14 mouse cellular contexts compared by ENCODE assay signal in genomic region chr5:127496895-127497294, GRCm38 (mm10).
DNase-seq lines count a peak whose midpoint lies in the region; ATAC-seq and TF ChIP-seq lines count a peak whose summit lies in the region.
"Had no signal": no experiment of that assay in that cellular context is flagged by ENCODE, and none has a peak within 500 bp of the region (broad histone marks: within the 10 kb centered on the region; RNA-seq: fewer than 3 reads in every experiment).

No protein-coding gene starts in this region.

- 0 out of 2 replicates have a peak overlapping the region, but pooled peaks have one; percentile 5 for H3K27ac ChIP-seq in limb, embryonic 12.5 days
- H3K27ac ChIP-seq in limb, embryonic 10.5 days, result no peak overlapping the region
- H3K27ac ChIP-seq in embryonic facial prominence, embryonic 14.5 days (replicated peaks; ENCODE audit: low read depth, low read length), result no peak overlapping the region
- 0 out of 2 replicates have a peak overlapping the region, but pooled peaks have one; percentile 16 for H3K27ac ChIP-seq in forebrain, postnatal 0 days (ENCODE audit: low read depth, low read length)
- peak overlapping the region; percentile 0; the same call in 1 of the 2 replicates for H3K27ac ChIP-seq in midbrain, embryonic 15.5 days
- H3K27ac ChIP-seq in heart, embryonic 12.5 days (ENCODE audit: poor library complexity, severe bottlenecking), result no peak overlapping the region
- H3K27ac ChIP-seq: embryonic facial prominence, embryonic 12.5 days; liver, embryonic 14.5 days; macrophage; stomach, postnatal 0 days had no signal

- no peak for DNase-seq in limb, embryonic 10.5 days (ENCODE audit: low spot score)
- peak; percentile 66 for DNase-seq in embryonic facial prominence, embryonic 14.5 days (ENCODE audit: low spot score)
- peak; percentile 44 for DNase-seq in forebrain, postnatal 0 days
- no peak for DNase-seq in ovary, postnatal 10 days (ENCODE audit: low spot score)
- DNase-seq: kidney, adult 2 months; kidney, postnatal 36 days; thymus, postnatal 36 days had no signal

- no peak overlapping the region for H3K4me2 ChIP-seq in limb, embryonic 12.5 days
- no peak overlapping the region for H3K4me2 ChIP-seq in embryonic facial prominence, embryonic 14.5 days (ENCODE audit: low read depth, low read length)
- no peak overlapping the region for H3K4me2 ChIP-seq in forebrain, postnatal 0 days (ENCODE audit: low read depth)
- no peak overlapping the region for H3K4me2 ChIP-seq in midbrain, embryonic 15.5 days
- H3K4me2 ChIP-seq in heart, embryonic 12.5 days, result no peak overlapping the region
- H3K4me2 ChIP-seq: embryonic facial prominence, embryonic 12.5 days had no signal

- 0 out of 2 replicates have a peak, but pooled peaks cover under 1% of the 10 kb centered on the region for H3K9me3 ChIP-seq in limb, embryonic 12.5 days
- no peaks in the 10 kb centered on the region for H3K9me3 ChIP-seq in limb, embryonic 10.5 days (replicated peaks)
- no peaks in the 10 kb centered on the region for H3K9me3 ChIP-seq in embryonic facial prominence, embryonic 14.5 days (ENCODE audit: control insufficient read depth, low read length)
- no peaks in the 10 kb centered on the region for H3K9me3 ChIP-seq in forebrain, postnatal 0 days (ENCODE audit: low read length)
- no peaks in the 10 kb centered on the region for H3K9me3 ChIP-seq in midbrain, embryonic 15.5 days
- H3K9me3 ChIP-seq in heart, embryonic 12.5 days (replicated peaks), result no peaks in the 10 kb centered on the region
- H3K9me3 ChIP-seq: embryonic facial prominence, embryonic 12.5 days had no signal

- peaks cover 3% of the 10 kb centered on the region; the same call in 1 of the 2 replicates for H3K4me1 ChIP-seq in limb, embryonic 12.5 days (replicated peaks)
- peaks cover 4% of the 10 kb centered on the region for H3K4me1 ChIP-seq in limb, embryonic 10.5 days
- H3K4me1 ChIP-seq in embryonic facial prominence, embryonic 14.5 days (ENCODE audit: control insufficient read depth, insufficient read depth, low read length), result no peaks in the 10 kb centered on the region; the same call in 1 of the 2 replicates
- H3K4me1 ChIP-seq in forebrain, postnatal 0 days (ENCODE audit: insufficient read depth), result no peaks in the 10 kb centered on the region
- H3K4me1 ChIP-seq in midbrain, embryonic 15.5 days, result peaks cover 11% of the 10 kb centered on the region
- H3K4me1 ChIP-seq in heart, embryonic 12.5 days (replicated peaks), result no peaks in the 10 kb centered on the region

- no peaks in the 10 kb centered on the region for H3K27me3 ChIP-seq in limb, embryonic 12.5 days
- H3K27me3 ChIP-seq in limb, embryonic 10.5 days (ENCODE audit: low read depth, poor library complexity, severe bottlenecking), result no peaks in the 10 kb centered on the region
- no peaks in the 10 kb centered on the region for H3K27me3 ChIP-seq in embryonic facial prominence, embryonic 14.5 days (replicated peaks; ENCODE audit: control insufficient read depth, insufficient read depth, low read length)
- no peaks in the 10 kb centered on the region for H3K27me3 ChIP-seq in forebrain, postnatal 0 days (ENCODE audit: insufficient read depth, low read length)
- no peaks in the 10 kb centered on the region for H3K27me3 ChIP-seq in midbrain, embryonic 15.5 days (replicated peaks)
- no peaks in the 10 kb centered on the region for H3K27me3 ChIP-seq in heart, embryonic 12.5 days (replicated peaks)
- H3K27me3 ChIP-seq: embryonic facial prominence, embryonic 12.5 days had no signal

- H3K4me3 ChIP-seq in limb, embryonic 12.5 days (replicated peaks), result no peak overlapping the region
- H3K4me3 ChIP-seq in limb, embryonic 10.5 days, result no peak overlapping the region
- no peak overlapping the region for H3K4me3 ChIP-seq in embryonic facial prominence, embryonic 14.5 days (ENCODE audit: low read depth, low read length)
- no peak overlapping the region for H3K4me3 ChIP-seq in forebrain, postnatal 0 days (ENCODE audit: low read depth, low read length)
- H3K4me3 ChIP-seq in midbrain, embryonic 15.5 days, result no peak overlapping the region
- H3K4me3 ChIP-seq in heart, embryonic 12.5 days, result no peak overlapping the region
- H3K4me3 ChIP-seq: embryonic facial prominence, embryonic 12.5 days had no signal

- no peaks in the 10 kb centered on the region for H3K36me3 ChIP-seq in limb, embryonic 12.5 days
- H3K36me3 ChIP-seq in limb, embryonic 10.5 days, result peaks cover 12% of the 10 kb centered on the region
- no peaks in the 10 kb centered on the region for H3K36me3 ChIP-seq in embryonic facial prominence, embryonic 14.5 days (ENCODE audit: control insufficient read depth, insufficient read depth, low read length)
- H3K36me3 ChIP-seq in forebrain, postnatal 0 days (ENCODE audit: insufficient read depth), result no peaks in the 10 kb centered on the region
- H3K36me3 ChIP-seq in midbrain, embryonic 15.5 days (replicated peaks), result no peaks in the 10 kb centered on the region
- no peaks in the 10 kb centered on the region for H3K36me3 ChIP-seq in heart, embryonic 12.5 days
- H3K36me3 ChIP-seq: embryonic facial prominence, embryonic 12.5 days had no signal

- TF ChIP-seq CTCF in forebrain, postnatal 0 days (IDR thresholded peaks at IDR 0.05; ENCODE audit: low read depth), result no peak

- ATAC-seq in limb, embryonic 12.5 days (ENCODE audit: insufficient number of reproducible peaks, insufficient read depth, low FRiP score, low TSS enrichment, low read depth), result no peak
- ATAC-seq in embryonic facial prominence, embryonic 14.5 days (ENCODE audit: low read depth), result no peak
- ATAC-seq in forebrain, postnatal 0 days, result peak; percentile 51
- ATAC-seq in midbrain, embryonic 15.5 days (replicated peaks), result no peak
- ATAC-seq in heart, embryonic 12.5 days (ENCODE audit: insufficient number of reproducible peaks, low FRiP score), result no peak

- no peak overlapping the region for H3K9ac ChIP-seq in limb, embryonic 12.5 days (replicated peaks)
- no peak overlapping the region for H3K9ac ChIP-seq in embryonic facial prominence, embryonic 14.5 days (ENCODE audit: low read depth, low read length)
- H3K9ac ChIP-seq in forebrain, postnatal 0 days, result 0 out of 2 replicates have a peak overlapping the region, but pooled peaks have one; percentile 18
- H3K9ac ChIP-seq in midbrain, embryonic 15.5 days, result no peak overlapping the region
- no peak overlapping the region for H3K9ac ChIP-seq in heart, embryonic 12.5 days
- H3K9ac ChIP-seq: embryonic facial prominence, embryonic 12.5 days; liver, embryonic 14.5 days had no signal

- WGBS in limb, embryonic 12.5 days, result 68% methylated on average over 7 of the region's 7 CpGs
- 73% methylated on average over 7 of the region's 7 CpGs for WGBS in limb, embryonic 10.5 days
- WGBS in embryonic facial prominence, embryonic 14.5 days, result 34% methylated on average over 7 of the region's 7 CpGs
- 32% methylated on average over 7 of the region's 7 CpGs for WGBS in forebrain, postnatal 0 days
- 36% methylated on average over 7 of the region's 7 CpGs for WGBS in midbrain, embryonic 15.5 days
- WGBS in heart, embryonic 12.5 days, result 55% methylated on average over 7 of the region's 7 CpGs

Comparison
In these comparisons a context has a peak if more than half of its experiments do, and no peak if none do; other contexts are left out.
1. H3K27ac ChIP-seq: peak in limb, embryonic 12.5 days (single experiment), forebrain, postnatal 0 days (single experiment) and midbrain, embryonic 15.5 days (single experiment); none in limb, embryonic 10.5 days (single experiment), embryonic facial prominence, embryonic 14.5 days (single experiment) and heart, embryonic 12.5 days (single experiment).
2. DNase-seq: peak in embryonic facial prominence, embryonic 14.5 days (single experiment) and forebrain, postnatal 0 days (single experiment); none in limb, embryonic 10.5 days (single experiment) and ovary, postnatal 10 days (single experiment).